Mouse (Mus musculus): ENCODE results near the gene Nme7. TPM values are rescaled to one million over a fixed set of nuclear protein-coding genes. Genes with fewer than 3 reads are reported as not detected.

Gene Nme7
- polyA plus RNA-seq, 1 experiment from 2014 or later = 30.5 TPM

DNA sequence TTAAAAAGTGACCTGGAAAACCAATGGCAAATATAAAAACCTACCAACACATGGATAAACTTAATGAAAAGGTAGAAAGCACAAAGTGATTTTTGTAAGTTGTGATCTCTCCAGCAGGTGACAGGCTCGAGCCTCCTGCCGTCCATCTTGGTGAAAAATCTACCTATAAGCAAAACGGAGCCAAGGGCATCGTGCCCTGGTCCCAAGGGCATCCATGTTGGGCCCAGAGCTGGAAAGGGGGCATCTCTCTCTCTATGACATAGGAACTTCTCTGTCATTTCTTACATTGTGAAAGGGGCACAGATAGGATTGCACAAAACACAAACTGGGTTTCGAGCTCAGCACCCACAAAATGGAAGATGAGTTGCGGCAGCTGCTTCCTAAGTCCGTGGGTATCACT is 151.7 kb downstream of the Nme7 start:
- Histone ChIP-seq H3K27me3 (peaks cover 26% of the 10 kb centered on the region), H3K4me3 (peak overlapping the region; percentile 70), H3K9ac (replicated peaks) (peak overlapping the region; percentile 46; the same call in 1 of the 2 replicates), H3K27ac (replicated peaks) (no peak overlapping the region), H3K9me3 (no peaks in the 10 kb centered on the region), H3K4me1 (peaks cover 39% of the 10 kb centered on the region), H3K36me3 (peaks cover 16% of the 10 kb centered on the region; the same call in 1 of the 2 replicates), H3K4me2 (replicated peaks) (peak overlapping the region; percentile 79)
- ATAC-seq (ENCODE audit: low FRiP score, low read depth) = no peak
- 68% methylated on average over 7 of the region's 7 CpGs for WGBS

DNA sequence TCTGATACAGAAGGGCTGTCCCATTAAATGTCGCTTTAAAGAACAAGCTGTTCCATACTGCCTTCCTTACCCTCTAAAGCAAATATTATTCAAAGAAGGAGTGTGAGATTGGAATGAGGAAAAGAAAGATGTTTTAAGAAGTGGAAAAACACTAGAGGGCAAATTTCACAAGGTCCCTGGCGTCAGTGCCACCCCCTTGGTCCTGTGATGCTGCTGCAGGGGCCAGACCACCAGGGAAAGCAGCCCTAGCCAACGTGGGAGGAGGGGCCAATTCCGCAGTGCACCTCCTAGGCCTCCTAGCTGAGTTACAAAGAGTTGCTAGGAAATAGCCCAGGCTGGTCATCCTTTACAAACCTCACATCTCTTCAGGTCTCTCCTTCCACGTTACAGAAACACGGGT is 152.1 kb downstream of the Nme7 start:
- 25% methylated on average over 6 of the region's 6 CpGs for WGBS
- Histone ChIP-seq H3K27me3 (peaks cover 30% of the 10 kb centered on the region), H3K9ac (replicated peaks) (peak overlapping the region; percentile 46), H3K9me3 (no peaks in the 10 kb centered on the region), H3K4me2 (replicated peaks) (peak overlapping the region; percentile 79), H3K36me3 (peaks cover 16% of the 10 kb centered on the region; the same call in 1 of the 2 replicates), H3K27ac (replicated peaks) (no peak overlapping the region), H3K4me1 (peaks cover 39% of the 10 kb centered on the region), H3K4me3 (peak overlapping the region; percentile 70)
- no peak for ATAC-seq (ENCODE audit: low FRiP score, low read depth)

DNA sequence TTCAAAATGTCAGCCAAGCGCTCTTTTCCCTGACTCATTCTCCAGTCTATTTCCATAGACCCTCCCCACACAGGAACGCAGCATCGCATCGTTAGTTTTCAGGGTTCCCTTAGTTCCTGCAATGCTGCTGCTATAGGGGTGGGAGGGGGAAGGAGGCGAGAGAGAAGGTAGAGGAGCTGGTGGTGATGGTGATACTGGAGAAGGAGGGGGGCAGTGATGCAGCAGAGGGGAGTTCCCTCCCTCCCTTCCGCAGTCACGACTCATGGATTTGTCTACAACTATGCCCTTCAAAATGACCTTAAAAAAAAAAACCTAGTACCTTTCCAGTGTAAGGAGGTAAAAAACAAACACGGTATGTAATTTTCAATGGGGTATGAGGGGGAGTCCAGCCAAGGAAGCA is 152.8 kb downstream of the Nme7 start:
- H3K9ac ChIP-seq (replicated peaks) = peak overlapping the region; percentile 75
- H3K9me3 ChIP-seq = no peaks in the 10 kb centered on the region
- peak overlapping the region; percentile 70 for H3K4me3 ChIP-seq
- WGBS = 5% methylated on average over 8 of the region's 8 CpGs
- peak overlapping the region; percentile 94; the same call in 1 of the 2 replicates for H3K27ac ChIP-seq (replicated peaks)
- peaks cover 16% of the 10 kb centered on the region; the same call in 1 of the 2 replicates for H3K36me3 ChIP-seq
- H3K27me3 ChIP-seq = peaks cover 34% of the 10 kb centered on the region
- peak overlapping the region; percentile 79 for H3K4me2 ChIP-seq (replicated peaks)
- ATAC-seq (ENCODE audit: low FRiP score, low read depth) = no peak
- H3K4me1 ChIP-seq = peaks cover 41% of the 10 kb centered on the region

DNA sequence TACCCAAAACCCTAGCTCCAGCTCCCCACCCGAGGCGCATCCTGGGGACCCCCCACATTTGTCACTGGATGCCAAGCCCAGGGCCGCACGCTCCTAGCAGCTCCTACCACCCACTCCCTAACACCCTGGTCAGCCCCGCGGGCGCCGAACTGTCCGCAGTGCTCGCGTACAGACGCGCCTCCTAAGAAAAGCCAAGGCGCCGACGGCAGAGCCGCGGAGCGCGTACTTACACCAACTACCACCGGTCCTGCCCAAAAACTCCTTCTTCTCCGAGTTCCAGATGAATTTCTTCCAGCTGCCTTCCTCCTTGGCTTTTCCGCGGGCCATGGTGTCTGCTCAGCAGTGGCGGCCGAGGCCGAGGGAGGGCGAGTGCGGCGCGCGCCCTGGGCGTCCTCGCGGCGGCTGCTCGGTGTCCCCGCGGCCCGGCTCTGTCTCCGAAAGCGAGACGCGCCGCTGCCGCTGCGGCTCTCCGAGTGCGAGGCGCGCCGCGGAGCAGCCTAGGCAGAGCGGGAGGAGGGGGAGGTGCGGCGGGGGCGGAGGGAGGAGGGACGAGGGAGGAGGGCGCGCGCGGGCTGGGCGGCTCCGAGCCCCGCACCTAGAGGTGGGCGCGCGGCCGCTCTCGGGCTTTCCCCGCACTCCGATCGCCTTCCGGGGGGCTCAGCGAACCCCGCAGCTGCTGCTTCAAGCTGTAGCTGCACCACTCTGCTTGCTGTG is 153.8 kb downstream of the Nme7 start:
- ATAC-seq (ENCODE audit: low FRiP score, low read depth) = peak; percentile 82
- Histone ChIP-seq H3K4me2 (replicated peaks) (peak overlapping the region; percentile 79), H3K9me3 (no peaks in the 10 kb centered on the region), H3K27me3 (peaks cover 34% of the 10 kb centered on the region), H3K4me3 (peak overlapping the region; percentile 70), H3K36me3 (peaks cover 7% of the 10 kb centered on the region; the same call in 1 of the 2 replicates), H3K27ac (replicated peaks) (peak overlapping the region; percentile 94), H3K4me1 (peaks cover 42% of the 10 kb centered on the region), H3K9ac (replicated peaks) (peak overlapping the region; percentile 75)
- WGBS = under 1% methylated on average over 51 of the region's 76 CpGs

DNA sequence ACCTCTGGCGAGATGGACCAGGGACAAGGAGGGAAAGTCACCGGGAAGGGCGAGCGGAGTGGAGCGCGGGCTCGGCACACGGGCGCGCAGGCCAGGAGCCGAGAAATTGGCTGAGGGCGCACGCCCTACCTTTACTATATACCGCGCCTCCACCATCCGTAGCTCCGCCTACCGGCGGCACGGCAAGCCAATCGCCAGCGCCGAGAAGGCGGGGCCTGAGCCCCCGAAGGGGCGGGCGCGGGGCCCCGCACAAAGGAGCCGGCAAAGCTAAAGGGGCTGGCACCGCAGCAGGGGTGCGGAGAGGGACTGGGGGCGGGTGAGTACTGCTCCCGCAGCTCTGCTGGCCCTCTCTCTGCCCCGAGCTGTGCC is 154.3 kb downstream of the Nme7 start, which contains the start of gene Atp1b1:
TSS of gene Atp1b1 (minus strand) at position 111 of the 369 bp plus-strand sequence.
- Histone ChIP-seq H3K27ac (replicated peaks) (peak within 1 kb of the TSS; percentile 94), H3K9ac (replicated peaks) (peak within 1 kb of the TSS; percentile 75), H3K36me3 (0 out of 2 replicates have a peak, but pooled peaks cover 1% of the 10 kb centered on the region), H3K4me1 (peaks cover 42% of the 10 kb centered on the region), H3K4me3 (peak within 1 kb of the TSS; percentile 70), H3K27me3 (peaks cover 34% of the 10 kb centered on the region), H3K4me2 (replicated peaks) (peak within 1 kb of the TSS; percentile 79), H3K9me3 (no peaks in the 10 kb centered on the region)
- peak; percentile 95 for ATAC-seq (ENCODE audit: low FRiP score, low read depth)
- under 1% methylated on average over 32 of the region's 35 CpGs for WGBS

DNA sequence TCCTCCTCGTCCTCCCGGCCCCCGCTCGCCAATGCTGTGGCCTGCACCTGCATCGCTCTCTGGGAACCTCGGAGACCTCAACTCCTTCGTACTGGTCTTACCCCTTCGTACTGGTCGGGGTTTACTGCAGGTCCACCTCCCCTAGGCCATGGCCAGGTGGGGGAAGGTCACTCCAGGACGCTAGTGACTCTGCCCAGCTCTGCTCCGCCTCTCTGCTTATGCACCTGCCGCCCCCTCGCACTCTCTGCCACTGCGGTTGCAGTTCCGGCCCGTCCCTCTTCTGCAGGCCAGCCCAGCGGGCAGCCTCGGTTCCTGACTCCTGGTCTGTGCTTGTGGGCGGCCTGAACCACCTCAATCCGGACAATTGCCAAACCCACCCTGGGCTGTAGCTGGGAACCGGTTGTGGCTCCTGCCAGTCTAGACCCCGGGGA is 154.7 kb downstream of the Nme7 start:
- Histone ChIP-seq H3K36me3 (no peaks in the 10 kb centered on the region), H3K4me3 (peak overlapping the region; percentile 70), H3K27me3 (peaks cover 34% of the 10 kb centered on the region), H3K27ac (replicated peaks) (peak overlapping the region; percentile 94), H3K4me1 (peaks cover 42% of the 10 kb centered on the region), H3K4me2 (replicated peaks) (peak overlapping the region; percentile 79), H3K9me3 (no peaks in the 10 kb centered on the region), H3K9ac (replicated peaks) (peak overlapping the region; percentile 75)
- 1% methylated on average over 22 of the region's 22 CpGs for WGBS
- no peak for ATAC-seq (ENCODE audit: low FRiP score, low read depth)

DNA sequence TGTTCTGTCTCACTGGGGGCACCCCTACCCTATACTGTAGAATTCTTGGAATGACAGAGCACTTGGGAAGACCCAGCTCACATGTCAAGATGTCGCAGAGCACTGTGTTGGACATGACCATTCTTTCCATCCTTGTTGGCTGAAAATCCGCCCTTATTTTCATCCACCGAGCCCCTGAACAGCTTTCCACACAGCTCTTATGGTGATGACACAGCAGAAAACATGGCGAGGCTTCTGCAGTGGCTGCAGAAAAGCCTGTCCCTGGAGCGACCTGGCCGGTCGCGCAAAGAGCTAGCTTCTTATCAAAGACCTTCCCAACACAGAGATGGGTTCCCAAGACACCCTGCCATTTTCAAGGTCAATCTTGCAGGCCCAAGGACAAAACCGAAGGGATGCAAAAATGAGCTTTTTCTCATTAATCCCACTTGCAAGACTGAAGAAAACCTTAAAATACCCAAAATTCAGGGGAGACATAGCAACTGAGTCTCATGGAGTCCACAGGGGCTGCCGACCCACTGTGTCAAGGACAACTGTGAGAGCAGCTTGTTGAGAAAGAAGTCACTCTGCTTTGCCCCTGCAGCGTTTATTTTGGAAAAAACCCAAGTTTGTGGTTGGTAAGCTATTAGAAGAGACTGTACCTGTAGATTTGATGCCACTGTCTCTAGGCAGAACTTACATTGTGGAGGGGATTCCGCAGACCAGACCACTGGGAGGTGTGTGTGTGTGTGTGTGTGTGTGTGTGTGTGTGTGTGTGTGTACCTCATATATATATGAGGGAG is 155.4 kb downstream of the Nme7 start:
- Histone ChIP-seq H3K4me1 (peaks cover 40% of the 10 kb centered on the region), H3K4me3 (peak overlapping the region; percentile 70), H3K4me2 (replicated peaks) (peak overlapping the region; percentile 79), H3K27me3 (peaks cover 34% of the 10 kb centered on the region), H3K9ac (replicated peaks) (peak overlapping the region; percentile 75; the same call in 1 of the 2 replicates), H3K9me3 (no peaks in the 10 kb centered on the region), H3K27ac (replicated peaks) (peak overlapping the region; percentile 94), H3K36me3 (no peaks in the 10 kb centered on the region)
- WGBS = 65% methylated on average over 12 of the region's 12 CpGs
- ATAC-seq (ENCODE audit: low FRiP score, low read depth) = no peak

DNA sequence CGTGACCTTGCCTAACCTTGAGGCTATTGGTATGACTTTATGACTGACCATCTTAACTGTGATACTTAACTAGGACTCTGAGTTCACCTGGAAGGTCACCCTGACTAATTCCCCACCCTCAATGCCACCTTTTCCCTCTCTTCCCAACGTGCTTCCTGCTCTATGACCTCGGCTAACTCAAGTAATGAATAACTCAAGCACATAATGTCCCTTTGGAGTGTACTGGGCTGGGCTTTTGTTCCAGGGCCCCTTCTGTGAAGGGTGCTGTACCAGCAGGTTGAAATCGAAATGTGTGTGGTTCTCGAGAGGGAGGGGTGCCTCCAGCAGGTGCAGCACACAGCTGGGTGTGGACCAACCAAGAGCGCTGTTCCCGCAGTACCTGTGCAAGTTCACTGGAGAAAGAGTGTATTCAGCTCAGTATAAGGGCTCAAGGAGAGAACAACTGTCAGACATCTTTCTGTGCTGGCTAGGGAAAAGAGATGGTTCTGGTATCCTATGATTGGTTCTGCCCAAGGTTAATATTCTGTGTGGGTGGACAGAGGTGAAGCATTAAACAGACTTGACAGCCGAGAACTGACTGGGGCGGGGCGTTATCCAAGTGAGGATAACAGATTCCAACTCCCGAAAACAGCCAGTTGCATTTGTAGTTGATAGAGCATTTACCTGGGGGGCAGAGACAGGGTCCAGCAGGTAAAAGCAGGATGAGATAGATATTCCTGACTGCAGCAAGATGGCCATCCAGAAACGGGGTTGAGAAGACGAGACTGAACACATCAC is 157.2 kb downstream of the Nme7 start:
- Histone ChIP-seq H3K36me3 (no peaks in the 10 kb centered on the region), H3K9me3 (no peaks in the 10 kb centered on the region), H3K4me1 (peaks cover 28% of the 10 kb centered on the region), H3K4me2 (replicated peaks) (no peak overlapping the region), H3K4me3 (no peak overlapping the region), H3K27ac (replicated peaks) (no peak overlapping the region), H3K9ac (replicated peaks) (no peak overlapping the region), H3K27me3 (peaks cover 30% of the 10 kb centered on the region)
- WGBS = 80% methylated on average over 13 of the region's 13 CpGs
- no peak for ATAC-seq (ENCODE audit: low FRiP score, low read depth)

DNA sequence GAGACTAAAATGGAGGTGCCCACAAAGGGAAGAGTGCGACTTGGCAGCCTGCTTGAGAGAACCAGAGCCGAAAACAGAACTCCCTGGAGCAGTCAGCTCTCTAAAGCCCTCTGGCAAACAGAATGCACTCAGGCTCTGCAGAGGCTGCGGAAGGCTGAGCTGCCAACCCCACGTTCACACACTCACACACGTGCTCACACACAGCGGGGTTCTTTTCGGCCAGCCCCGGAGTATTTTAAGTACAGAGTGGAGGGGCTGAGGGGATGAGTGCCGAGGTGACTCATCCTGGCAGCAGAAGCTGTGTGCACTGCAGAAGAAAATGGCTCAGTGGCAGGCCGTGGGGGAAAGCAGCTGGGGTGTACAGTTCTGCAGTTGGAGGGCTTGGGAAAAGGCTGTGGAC is 157.8 kb downstream of the Nme7 start:
- 28% methylated on average over 10 of the region's 10 CpGs for WGBS
- peaks cover 24% of the 10 kb centered on the region for H3K27me3 ChIP-seq
- H3K36me3 ChIP-seq = no peaks in the 10 kb centered on the region
- H3K4me3 ChIP-seq = no peak overlapping the region
- H3K9me3 ChIP-seq = no peaks in the 10 kb centered on the region
- ATAC-seq (ENCODE audit: low FRiP score, low read depth) = no peak
- no peak overlapping the region for H3K27ac ChIP-seq (replicated peaks)
- H3K4me2 ChIP-seq (replicated peaks) = no peak overlapping the region
- peaks cover 22% of the 10 kb centered on the region for H3K4me1 ChIP-seq
- H3K9ac ChIP-seq (replicated peaks) = no peak overlapping the region

DNA sequence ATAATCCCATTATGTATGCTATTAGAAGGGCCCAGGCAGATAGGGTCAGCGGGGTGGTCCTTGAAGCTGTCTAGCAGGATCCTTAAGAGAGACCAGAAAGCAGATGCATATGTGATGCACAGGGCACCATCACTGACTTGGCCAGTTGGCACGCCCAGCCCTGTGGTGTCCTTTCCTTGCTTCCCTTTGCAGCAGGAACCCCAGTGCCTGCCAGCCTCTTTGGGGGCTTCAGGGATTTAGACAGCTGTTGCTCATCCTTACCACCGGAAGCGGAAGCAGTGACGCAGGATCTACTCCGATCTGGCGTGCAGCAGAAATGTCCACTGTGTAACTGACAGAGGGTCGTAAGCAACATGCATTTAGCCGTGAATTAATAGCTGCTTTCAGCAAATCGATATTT is 163.5 kb downstream of the Nme7 start:
- no peak for ATAC-seq (ENCODE audit: low FRiP score, low read depth)
- Histone ChIP-seq H3K4me3 (no peak overlapping the region), H3K9me3 (no peaks in the 10 kb centered on the region), H3K27ac (replicated peaks) (no peak overlapping the region), H3K9ac (replicated peaks) (no peak overlapping the region), H3K4me1 (0 out of 2 replicates have a peak, but pooled peaks cover 3% of the 10 kb centered on the region), H3K27me3 (no peaks in the 10 kb centered on the region), H3K4me2 (replicated peaks) (no peak overlapping the region), H3K36me3 (no peaks in the 10 kb centered on the region)
- WGBS = 91% methylated on average over 10 of the region's 10 CpGs

DNA sequence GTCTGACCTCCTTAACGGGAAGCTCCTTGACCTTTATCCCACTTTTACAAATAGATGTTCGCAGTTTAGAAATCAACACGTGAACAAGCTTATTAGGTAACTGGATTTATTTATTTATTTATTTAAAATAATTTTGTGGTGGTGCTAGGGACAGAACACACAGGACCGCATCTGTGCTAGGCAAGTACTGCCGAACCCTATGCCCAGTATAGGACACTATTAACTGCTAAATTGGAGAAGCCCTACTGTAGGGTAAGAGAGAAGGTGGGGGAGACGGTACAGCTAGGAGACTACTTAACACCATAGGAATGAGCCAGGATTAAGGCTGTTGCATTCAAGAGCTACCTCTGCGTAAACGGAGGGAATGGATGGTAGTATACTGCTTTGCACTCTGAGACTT is 164.4 kb downstream of the Nme7 start:
- H3K4me1 ChIP-seq = 0 out of 2 replicates have a peak, but pooled peaks cover 3% of the 10 kb centered on the region
- H3K27ac ChIP-seq (replicated peaks) = no peak overlapping the region
- no peak overlapping the region for H3K4me3 ChIP-seq
- no peak overlapping the region for H3K9ac ChIP-seq (replicated peaks)
- no peak overlapping the region for H3K4me2 ChIP-seq (replicated peaks)
- no peaks in the 10 kb centered on the region for H3K36me3 ChIP-seq
- no peak for ATAC-seq (ENCODE audit: low FRiP score, low read depth)
- H3K27me3 ChIP-seq = no peaks in the 10 kb centered on the region
- WGBS = 81% methylated on average over 8 of the region's 8 CpGs
- no peaks in the 10 kb centered on the region for H3K9me3 ChIP-seq
